Mouse (Mus musculus) erythroblast, adult 5-6 weeks (primary cell): ENCODE results near the gene Trappc3l. TPM values are rescaled to one million over a fixed set of nuclear protein-coding genes. Genes with fewer than 3 reads are reported as not detected.

ENCODE experiments used
- ATAC-seq: replicated peaks from 2 replicates; pipeline ENCODE4 v1.8.0; 2016; ENCODE audit warnings: moderate number of reproducible peaks, mild to moderate bottlenecking, moderate TSS enrichment, inconsistent platforms; ENCODE audit not compliant: poor library complexity, low FRiP score, severe bottlenecking
- total RNA-seq, 2 experiments: library from RNA; stranded (forward) in 1 of 2; stranded (reverse) in 1 of 2; fragments of 150-400 nt in 1 of 2; fragments of 200-764, 138-1000 nt in 1 of 2; gene quantifications; 2 replicates each; pipeline versions ENCODE4 v1.2.3 to v1.2.4; 2015 to 2017; ENCODE audit warnings: low replicate concordance in 2 of 2

Trappc3l gene
- total RNA-seq, 2 experiments from 2014 or later = not detected

GRCm38 (mm10) chr10:34090481-34090880, 53.1 kb downstream of the Trappc3l start:
- ATAC-seq = no peak

GRCm38 (mm10) chr10:34091888-34092287, 54.5 kb downstream of the Trappc3l start:
- no peak for ATAC-seq

- ATAC-seq = no peak
Observed at GRCm38 (mm10) chr10:34095147-34095546, 57.8 kb downstream of the Trappc3l start.

DNA sequence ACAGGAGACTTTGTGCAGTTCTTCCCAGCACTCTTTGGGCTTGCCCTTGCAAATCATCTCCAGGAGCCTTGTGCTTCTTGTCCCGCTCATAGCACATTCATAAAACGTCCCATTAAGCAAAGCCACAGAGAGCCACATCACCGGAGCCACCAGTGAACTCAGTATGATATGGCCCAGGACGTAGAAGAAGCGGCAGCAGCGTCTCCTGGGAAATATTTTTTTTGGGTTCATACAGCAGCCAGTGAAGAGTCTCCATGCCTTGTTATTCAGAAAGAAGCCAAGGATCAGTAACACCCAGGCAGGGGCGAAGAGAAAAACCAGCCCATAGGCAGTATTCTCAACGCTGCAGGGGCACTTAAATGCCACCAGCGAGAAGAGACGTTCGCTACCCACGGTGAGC, 58.6 kb downstream of the Trappc3l start:
- ATAC-seq = no peak

GRCm38 (mm10) chr10:34096418-34096883, 59.1 kb downstream of the Trappc3l start, which contains the start of gene Calhm5:
Calhm5 (minus strand) TSS chr10:34096519.
- ATAC-seq = no peak

- no peak for ATAC-seq
Observed at GRCm38 (mm10) chr10:34110863-34111465, 73.6 kb downstream of the Trappc3l start.

- no peak for ATAC-seq
Observed at GRCm38 (mm10) chr10:34111964-34112738, 74.8 kb downstream of the Trappc3l start.

DNA sequence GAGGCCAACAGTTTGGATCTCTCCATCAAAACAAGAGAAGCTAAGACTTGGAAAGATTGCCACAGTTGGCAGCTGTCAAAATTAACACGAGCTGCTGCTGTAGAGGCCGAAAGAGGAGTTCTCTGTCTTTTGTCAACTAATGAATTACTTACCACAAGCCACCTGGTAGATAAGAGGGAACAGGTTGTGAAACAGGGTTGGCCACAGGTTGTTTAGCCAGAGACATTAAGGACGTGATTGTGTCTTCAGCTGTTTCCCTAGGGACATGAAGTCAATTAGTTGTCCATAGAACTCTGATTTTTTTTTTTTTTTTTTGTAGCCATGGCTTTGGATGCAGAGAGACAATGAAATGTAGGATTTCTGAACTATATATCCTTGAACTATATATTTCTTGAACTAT, 79.7 kb downstream of the Trappc3l start:
- no peak for ATAC-seq

- no peak for ATAC-seq
Observed at GRCm38 (mm10) chr10:34117770-34118169, 80.4 kb downstream of the Trappc3l start.

- ATAC-seq = no peak
Observed at GRCm38 (mm10) chr10:34118421-34118820, 81.0 kb downstream of the Trappc3l start.

DNA sequence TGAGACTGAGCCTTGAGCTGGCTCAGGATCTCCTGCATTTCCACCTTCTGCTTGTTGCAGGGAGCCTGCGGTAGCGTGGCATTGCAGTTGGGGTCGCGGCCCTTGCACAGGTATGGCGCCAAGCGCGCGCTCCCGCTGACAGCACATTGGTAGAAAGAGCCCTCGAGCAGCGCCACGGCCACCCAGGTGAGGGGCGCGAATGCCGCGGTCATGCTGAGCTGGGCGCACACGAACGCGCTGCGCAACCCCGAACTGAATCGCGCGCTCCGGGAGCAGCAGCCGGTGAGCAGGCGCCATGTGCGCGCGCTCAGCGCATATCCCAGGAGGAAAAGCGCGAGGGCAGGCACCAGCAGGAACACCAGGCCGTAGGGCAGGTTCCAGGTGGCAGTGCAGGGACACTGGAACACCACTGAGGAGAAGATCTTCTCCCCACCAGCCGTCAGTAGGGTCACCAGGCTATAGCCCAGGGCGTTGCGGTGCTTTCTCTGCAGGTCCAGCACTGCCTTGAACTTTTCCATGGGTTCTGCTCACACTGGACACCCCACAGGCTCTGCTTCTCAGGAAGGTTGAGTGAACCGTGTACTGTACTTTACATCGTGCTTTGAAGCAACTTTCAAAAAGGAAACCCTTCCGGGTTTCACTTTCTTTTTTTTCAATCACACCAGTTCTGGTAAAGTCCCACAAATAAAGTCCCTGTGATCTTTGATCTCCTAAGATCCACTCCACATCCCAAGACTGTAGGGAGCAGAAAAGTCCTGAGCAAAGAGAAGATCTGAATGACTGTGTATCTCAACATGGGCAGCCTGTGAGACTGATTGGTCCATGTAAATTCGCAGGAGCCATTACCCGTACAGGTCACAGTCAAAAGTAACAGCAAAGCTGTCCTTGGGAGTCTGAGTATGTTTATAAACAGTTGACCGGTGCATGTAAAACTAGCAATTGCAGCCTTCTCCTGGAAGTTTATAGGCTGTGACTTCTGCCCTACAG, 90.3 kb downstream of the Trappc3l start, which contains the start of gene Calhm6:
Calhm6 (minus strand) TSS at position 593 of the 987 bp plus-strand sequence.
- ATAC-seq = no peak

GRCm38 (mm10) chr10:34128391-34128790, 91.0 kb downstream of the Trappc3l start:
- ATAC-seq = no peak

GRCm38 (mm10) chr10:34131356-34131755, 94.0 kb downstream of the Trappc3l start:
- no peak for ATAC-seq

DNA sequence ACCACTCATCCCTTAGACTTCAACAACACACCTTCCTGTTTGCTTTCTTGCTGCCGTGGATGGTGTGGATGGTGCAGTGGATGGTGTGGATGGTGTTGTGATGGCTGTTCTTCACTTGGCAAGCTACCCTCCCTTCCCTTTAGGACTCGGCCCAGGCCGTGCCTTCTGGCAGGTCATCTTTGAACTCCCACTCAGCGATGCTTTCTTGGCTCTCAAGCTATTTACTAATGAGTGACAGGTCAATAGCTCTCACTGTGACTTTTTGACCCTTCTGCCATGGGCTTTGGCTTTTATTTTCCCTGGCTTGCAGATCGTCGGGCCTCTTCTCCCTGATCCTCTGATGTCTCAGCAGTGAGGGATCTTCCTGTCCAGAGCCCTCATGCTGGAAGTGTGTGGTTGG, 99.0 kb downstream of the Trappc3l start:
- no peak for ATAC-seq

DNA sequence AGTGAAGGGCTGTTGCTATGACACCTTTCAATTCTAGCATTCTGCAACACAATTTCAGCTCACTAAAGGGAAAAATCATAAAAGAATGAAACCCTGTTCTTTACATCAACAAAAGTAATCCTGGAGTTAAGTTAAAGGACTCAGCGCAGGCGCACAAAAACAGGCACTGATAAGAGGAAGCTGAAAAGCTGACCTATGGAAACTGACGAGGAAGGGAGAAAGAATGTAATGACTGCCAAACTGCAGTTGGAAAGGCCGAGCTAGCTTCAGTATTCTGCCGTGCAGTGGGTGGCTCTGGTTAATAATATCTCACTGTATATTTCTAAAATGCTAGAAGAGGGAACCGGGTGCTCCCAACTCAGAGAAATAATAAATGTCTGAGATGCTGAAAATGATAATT, 100.6 kb downstream of the Trappc3l start:
- ATAC-seq = no peak

DNA sequence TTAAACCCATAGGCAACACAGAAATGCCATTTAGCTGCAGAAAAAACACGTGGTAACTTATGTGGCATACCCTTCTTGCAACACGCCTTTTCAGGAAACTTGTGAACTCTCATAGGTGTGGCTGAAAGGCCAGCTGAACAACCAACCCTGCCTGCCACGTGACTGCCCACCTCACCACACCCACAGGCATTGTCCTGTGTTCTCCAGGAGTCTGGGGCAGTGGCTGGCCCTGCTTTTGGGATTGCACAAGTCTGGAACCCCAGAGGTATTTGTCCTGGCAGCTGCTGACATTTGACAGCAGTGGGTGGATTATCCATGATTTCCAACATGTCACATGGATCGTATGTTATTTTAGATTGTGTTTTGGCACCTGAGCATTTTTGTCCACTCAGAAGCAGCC, 102.4 kb downstream of the Trappc3l start:
- no peak for ATAC-seq

DNA sequence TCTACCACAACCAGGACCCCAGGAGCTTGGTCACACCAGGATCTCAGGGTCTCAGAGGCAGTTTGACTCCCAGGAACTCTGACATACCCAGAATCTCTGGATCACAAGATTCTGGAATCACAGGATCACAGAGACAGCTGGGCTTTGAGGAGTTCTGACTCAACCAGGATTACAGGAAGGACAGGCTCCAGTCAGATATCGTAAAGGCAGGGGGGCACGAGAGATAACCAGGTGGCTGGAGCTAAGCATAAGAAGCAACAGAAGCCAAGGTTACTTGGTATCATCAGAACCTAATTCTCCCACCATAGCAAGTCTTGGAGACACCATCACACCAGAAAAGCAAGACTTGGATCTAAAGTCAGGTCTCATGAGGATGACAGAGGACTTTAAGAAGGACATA, 104.3 kb downstream of the Trappc3l start:
- ATAC-seq = no peak

- no peak for ATAC-seq
Observed at GRCm38 (mm10) chr10:34149772-34150171, 112.4 kb downstream of the Trappc3l start.

DNA sequence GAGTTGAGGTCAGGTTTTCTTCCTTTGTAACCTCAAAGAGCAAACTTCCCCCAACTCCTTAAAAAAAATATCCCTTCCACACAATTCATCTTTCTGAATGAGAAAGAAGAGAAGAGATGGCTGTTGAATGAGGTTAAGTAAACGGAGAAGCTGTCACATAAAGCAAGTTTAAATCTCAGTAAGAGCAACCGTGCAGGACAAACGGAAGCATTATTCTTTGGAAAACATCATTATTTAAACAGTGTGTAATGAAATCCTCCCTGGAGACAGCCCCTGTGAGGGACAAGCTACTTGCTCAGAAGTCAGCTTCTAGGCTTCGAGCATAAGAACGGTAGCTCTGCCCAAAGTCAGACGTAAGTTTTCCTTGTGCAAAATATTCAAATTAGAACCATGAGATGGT, 113.1 kb downstream of the Trappc3l start:
- no peak for ATAC-seq

GRCm38 (mm10) chr10:34151827-34152226, 114.4 kb downstream of the Trappc3l start:
- ATAC-seq = no peak
